Mouse (Mus musculus): ENCODE results near the gene Ano4.

GRCm38 (mm10) chr10:89177921-89178320 is 166.6 kb downstream of the Ano4 start:
- TF ChIP-seq CTCF (conservative IDR thresholded peaks at IDR 0.05; ENCODE audit: low read length) = no peak
- TF ChIP-seq POU5F1 (IDR thresholded peaks at IDR 0.05; ENCODE audit: borderline replicate concordance, low read length) = no peak
- TF ChIP-seq NANOG (IDR thresholded peaks at IDR 0.05; ENCODE audit: borderline replicate concordance, low read length) = no peak
